Mouse (Mus musculus): ENCODE measurements around the gene 5730596B20Rik.

DNA sequence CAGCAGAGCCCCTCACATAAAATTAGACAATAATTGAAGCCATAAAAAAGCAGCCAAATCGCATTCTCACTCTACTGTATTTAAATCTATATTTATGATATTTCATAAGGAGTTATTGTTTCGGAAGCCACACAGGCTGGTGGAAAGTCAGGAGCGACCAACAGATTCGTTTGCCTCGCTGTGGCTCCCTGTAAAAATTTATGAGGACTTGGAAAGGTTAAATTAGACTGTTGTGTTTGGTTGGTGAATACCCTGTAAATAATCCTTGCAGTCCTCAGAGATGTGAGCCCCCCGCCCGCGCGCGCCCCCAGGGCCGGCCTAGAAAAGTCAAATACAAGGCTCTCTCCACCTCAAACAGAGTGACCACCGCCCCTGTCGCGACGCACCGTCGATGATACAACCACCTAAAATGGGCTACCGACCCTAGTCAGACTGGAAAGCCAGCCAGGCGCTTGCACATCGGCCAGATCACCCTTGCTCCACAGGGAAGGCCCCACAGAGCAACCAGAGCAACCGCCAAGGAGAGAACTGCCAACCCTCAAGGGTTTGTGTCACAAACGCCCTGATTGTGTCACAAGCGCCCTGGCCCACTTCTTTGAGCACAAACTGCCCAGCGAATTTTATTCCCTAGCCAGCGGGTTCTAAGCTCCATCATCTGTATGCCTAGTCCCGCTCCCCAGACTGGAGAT lies 49.4 kb downstream of the 5730596B20Rik start:
- TF ChIP-seq CTCF (IDR thresholded peaks at IDR 0.05; ENCODE audit: control insufficient read depth, insufficient read depth, insufficient read length) (no peak), MAX (IDR thresholded peaks at IDR 0.05) (no peak), MYOD1 (IDR thresholded peaks at IDR 0.05; ENCODE audit: control insufficient read depth, insufficient read length, low read depth) (no peak), CEBPB (IDR thresholded peaks at IDR 0.05; ENCODE audit: low read depth) (no peak)
